9 mouse cellular contexts compared by ENCODE assay signal in genomic region chr15:37165887-37166507, GRCm38 (mm10).
DNase-seq lines count a peak whose midpoint lies in the region; ATAC-seq lines count a peak whose summit lies in the region.
"Had no signal": no experiment of that assay in that cellular context is flagged by ENCODE, and none has a peak within 500 bp of the region (broad histone marks: within the 10 kb centered on the region; RNA-seq: fewer than 3 reads in every experiment).

No protein-coding gene starts in this region.

- H3K9me3 ChIP-seq in heart, embryonic 11.5 days (replicated peaks; ENCODE audit: control insufficient read depth, low read length): no peaks in the 10 kb centered on the region
- no peaks in the 10 kb centered on the region for H3K9me3 ChIP-seq in embryonic facial prominence, embryonic 14.5 days (ENCODE audit: control insufficient read depth, low read length)

- DNase-seq in heart, postnatal 36 days: no peak
- peak; percentile 29 for DNase-seq in embryonic facial prominence, embryonic 14.5 days (ENCODE audit: low spot score)
- peak; percentile 57 for DNase-seq in kidney, postnatal 14 days
- DNase-seq in lung, postnatal 4 days: peak; percentile 49 to 67
- DNase-seq in ovary, postnatal 14 days (ENCODE audit: low spot score): no peak
- DNase-seq in gastrocnemius, postnatal 36 days: no peak
- no peak for DNase-seq in right cerebral cortex, postnatal 36 days (ENCODE audit: low spot score in 2 of 2)

- no peaks in the 10 kb centered on the region for H3K4me1 ChIP-seq in heart, embryonic 11.5 days (ENCODE audit: control insufficient read depth, insufficient read depth, low read length)
- H3K4me1 ChIP-seq in embryonic facial prominence, embryonic 14.5 days (ENCODE audit: control insufficient read depth, insufficient read depth, low read length): no peaks in the 10 kb centered on the region; the same call in 1 of the 2 replicates

- H3K9ac ChIP-seq in heart, embryonic 11.5 days (ENCODE audit: low read depth, low read length): 0 out of 2 replicates have a peak overlapping the region, but pooled peaks have one; percentile 17
- no peak overlapping the region for H3K9ac ChIP-seq in embryonic facial prominence, embryonic 14.5 days (ENCODE audit: low read depth, low read length)

- peak overlapping the region; percentile 47 for H3K4me2 ChIP-seq in heart, embryonic 11.5 days
- no peak overlapping the region for H3K4me2 ChIP-seq in embryonic facial prominence, embryonic 14.5 days (ENCODE audit: low read depth, low read length)

- no peak overlapping the region for H3K27ac ChIP-seq in heart, embryonic 11.5 days (ENCODE audit: low read depth, low read length)
- no peak overlapping the region for H3K27ac ChIP-seq in embryonic facial prominence, embryonic 14.5 days (replicated peaks; ENCODE audit: low read depth, low read length)

- intact Hi-C loops in heart, postnatal 36 days (cut with DNase I): no loop called here
- intact Hi-C loops in gastrocnemius, postnatal 36 days (cut with DNase I): no loop called here

- no peaks in the 10 kb centered on the region for H3K27me3 ChIP-seq in heart, embryonic 11.5 days (ENCODE audit: control insufficient read depth, insufficient read depth, low read length)
- H3K27me3 ChIP-seq in embryonic facial prominence, embryonic 14.5 days (replicated peaks; ENCODE audit: control insufficient read depth, insufficient read depth, low read length): no peaks in the 10 kb centered on the region

- 0 out of 2 replicates have a peak overlapping the region, but pooled peaks have one; percentile 8 for H3K4me3 ChIP-seq in heart, embryonic 11.5 days (ENCODE audit: low read depth, low read length)
- H3K4me3 ChIP-seq in embryonic facial prominence, embryonic 14.5 days (ENCODE audit: low read depth, low read length): no peak overlapping the region
- H3K4me3 ChIP-seq: myocyte had no signal

- no peak for ATAC-seq in heart, embryonic 11.5 days (replicated peaks; ENCODE audit: insufficient number of reproducible peaks, low FRiP score, low TSS enrichment)
- 0 out of 2 replicates have a peak, but pooled peaks have one; percentile 41 for ATAC-seq in embryonic facial prominence, embryonic 14.5 days (ENCODE audit: low read depth)

- no peaks in the 10 kb centered on the region for H3K36me3 ChIP-seq in heart, embryonic 11.5 days (ENCODE audit: control insufficient read depth, insufficient read depth, low read length)
- H3K36me3 ChIP-seq in embryonic facial prominence, embryonic 14.5 days (ENCODE audit: control insufficient read depth, insufficient read depth, low read length): no peaks in the 10 kb centered on the region

- 11% methylated on average over 12 of the region's 12 CpGs for WGBS in heart, embryonic 11.5 days (ENCODE audit: insufficient replicate concordance)
- WGBS in embryonic facial prominence, embryonic 14.5 days: 22% methylated on average over 12 of the region's 12 CpGs

Comparison
In these comparisons a context has a peak if more than half of its experiments do, and no peak if none do; other contexts are left out.
1. DNase-seq: peak in embryonic facial prominence, embryonic 14.5 days (single experiment), kidney, postnatal 14 days (single experiment) and lung, postnatal 4 days (2 of 2); none in heart, postnatal 36 days (0 of 2), ovary, postnatal 14 days (single experiment), gastrocnemius, postnatal 36 days (0 of 2) and right cerebral cortex, postnatal 36 days (0 of 2).